ENCODE assay signal across 9 mouse cellular contexts in genomic region chr15:101772711-101773081, GRCm38 (mm10). TPM values are rescaled to one million over a fixed set of nuclear protein-coding genes. Genes with fewer than 3 reads are reported as not detected.
DNase-seq lines count a peak whose midpoint lies in the region; ATAC-seq and TF ChIP-seq lines count a peak whose summit lies in the region.
"Had no signal": no experiment of that assay in that cellular context is flagged by ENCODE, and none has a peak within 500 bp of the region (broad histone marks: within the 10 kb centered on the region; RNA-seq: fewer than 3 reads in every experiment).

No protein-coding gene starts in this region.

- H3K27ac ChIP-seq in MEL (ENCODE audit: control insufficient read depth, low read depth, low read length), result no peak overlapping the region
- H3K27ac ChIP-seq in forebrain, embryonic 16.5 days (ENCODE audit: low read length), result no peak overlapping the region
- H3K27ac ChIP-seq: macrophage had no signal

- TF ChIP-seq CTCF in MEL (IDR thresholded peaks at IDR 0.05 in 2 of 3, conservative IDR thresholded peaks at IDR 0.05 in 1 of 3; ENCODE audit: control insufficient read depth in 1 of 3, insufficient read depth in 1 of 3, low read depth in 2 of 3, low read length in 3 of 3, poor library complexity in 1 of 3, severe bottlenecking in 1 of 3), result peak; percentile 86 to 95 (median 95)
- TF ChIP-seq CTCF in lung, adult 2 months (IDR thresholded peaks at IDR 0.05; ENCODE audit: insufficient read depth, low read length), result peak; percentile 97

- H3K4me2 ChIP-seq in forebrain, embryonic 16.5 days (ENCODE audit: low read length), result no peak overlapping the region

- intact Hi-C loops in heart, postnatal 36 days (cut with DNase I), result loop anchor here (1.0 to 5.0 kb wide), 5 partner anchors 201 to 434 kb away; no protein-coding TSS in a partner anchor

- H3K27me3 ChIP-seq in MEL (ENCODE audit: control insufficient read depth in 1 of 2, insufficient read depth in 2 of 2, low read length in 2 of 2), result peaks cover 0 to 4% of the 10 kb centered on the region in 2 experiments; a peak in 1 of 4 replicates
- no peaks in the 10 kb centered on the region for H3K27me3 ChIP-seq in forebrain, embryonic 16.5 days (replicated peaks; ENCODE audit: control insufficient read depth, insufficient read depth, low read length)

- TF ChIP-seq RAD21 in MEL (IDR thresholded peaks at IDR 0.05; ENCODE audit: low read depth, low read length), result peak; percentile 90

- peak; percentile 73 for DNase-seq in MEL (ENCODE audit: low read depth, low spot score)
- DNase-seq in cerebellum, adult 18-20 months, result peak; percentile 73 to 83
- DNase-seq in heart, postnatal 36 days, result peak; percentile 85 to 94
- DNase-seq in layer of hippocampus, adult 18-20 months (ENCODE audit: low spot score in 2 of 2), result peak; percentile 82 to 96
- peak; percentile 88 for DNase-seq in lung, adult 2 months
- DNase-seq in ovary, adult 18-20 months (ENCODE audit: low spot score), result peak; percentile 62
- peak; percentile 28 to 35 for DNase-seq in thymus, adult 18-20 months

- no peak for TF ChIP-seq EP300 in MEL (IDR thresholded peaks at IDR 0.05; ENCODE audit: low read depth in 1 of 2, low read length in 2 of 2)

- no peaks in the 10 kb centered on the region for H3K79me2 ChIP-seq in MEL (ENCODE audit: control insufficient read depth, insufficient read depth, low read length, poor library complexity)

- no peak overlapping the region for H3K9ac ChIP-seq in MEL (ENCODE audit: control insufficient read depth, low read depth, low read length, poor library complexity, severe bottlenecking)
- no peak overlapping the region for H3K9ac ChIP-seq in forebrain, embryonic 16.5 days (replicated peaks; ENCODE audit: low read depth, low read length)

- H3K4me3 ChIP-seq in MEL (ENCODE audit: control insufficient read depth in 1 of 2, insufficient read depth in 1 of 2, low read depth in 2 of 2, low read length in 2 of 2), result no peak overlapping the region
- no peak overlapping the region for H3K4me3 ChIP-seq in forebrain, embryonic 16.5 days (replicated peaks; ENCODE audit: low read length)
- H3K4me3 ChIP-seq in lung, adult 2 months (replicated peaks; ENCODE audit: extremely low read depth, low read depth, low read length), result no peak overlapping the region

- H3K9me3 ChIP-seq in MEL (replicated peaks; ENCODE audit: insufficient read depth, low read length), result no peaks in the 10 kb centered on the region
- H3K9me3 ChIP-seq in forebrain, embryonic 16.5 days (ENCODE audit: control insufficient read depth, low read length), result no peaks in the 10 kb centered on the region

- WGBS in forebrain, embryonic 16.5 days, result 16% methylated on average over 5 of the region's 5 CpGs
- 5% methylated on average over 5 of the region's 5 CpGs for WGBS in lung, adult 2 months

- TF ChIP-seq POLR2A in MEL (IDR thresholded peaks at IDR 0.05; ENCODE audit: control insufficient read depth in 1 of 2, insufficient read depth in 1 of 2, low read depth in 1 of 2, low read length in 2 of 2, poor library complexity in 1 of 2), result no peak
- no peak for TF ChIP-seq POLR2A in lung, adult 2 months (IDR thresholded peaks at IDR 0.05; ENCODE audit: borderline replicate concordance, extremely low read depth, low read depth, low read length)

- peak; percentile 84 for ATAC-seq in forebrain, embryonic 16.5 days

- no peaks in the 10 kb centered on the region for H3K36me3 ChIP-seq in MEL (ENCODE audit: control insufficient read depth in 1 of 2, insufficient read depth in 2 of 2, low read length in 2 of 2)
- no peaks in the 10 kb centered on the region for H3K36me3 ChIP-seq in forebrain, embryonic 16.5 days (ENCODE audit: control insufficient read depth, insufficient read depth)

- no peaks in the 10 kb centered on the region for H3K4me1 ChIP-seq in MEL (ENCODE audit: control insufficient read depth in 1 of 2, insufficient read depth in 2 of 2, low read length in 2 of 2)
- peaks cover 6% of the 10 kb centered on the region for H3K4me1 ChIP-seq in forebrain, embryonic 16.5 days (replicated peaks; ENCODE audit: control insufficient read depth, insufficient read depth, low read length)
- no peaks in the 10 kb centered on the region for H3K4me1 ChIP-seq in lung, adult 2 months (ENCODE audit: control insufficient read depth, insufficient read depth, low read length)

TF ChIP-seq in MEL, 35 proteins besides CTCF, POLR2A, EP300 and RAD21:
- TF ChIP-seq GATA1 (IDR thresholded peaks at IDR 0.05; ENCODE audit: low read depth, low read length), result no peak
- 0 out of 2 replicates have a peak, but pooled peaks have one; percentile 34 for TF ChIP-seq BHLHE40 (IDR thresholded peaks at IDR 0.05; ENCODE audit: borderline replicate concordance, low read depth, low read length)
- TF ChIP-seq SMC3 (IDR thresholded peaks at IDR 0.05; ENCODE audit: low read depth, low read length), result peak; percentile 97
- 0 out of 2 replicates have a peak, but pooled peaks have one; percentile 21 for TF ChIP-seq HCFC1 (IDR thresholded peaks at IDR 0.05; ENCODE audit: low read depth, low read length)
- TF ChIP-seq ZC3H11A (IDR thresholded peaks at IDR 0.05; ENCODE audit: low read depth, low read length), result peak; percentile 91
- 0 out of 2 replicates have a peak, but pooled peaks have one; percentile 18 for TF ChIP-seq JUND (IDR thresholded peaks at IDR 0.05; ENCODE audit: low read depth, low read length)
- TF ChIP-seq TAL1 (IDR thresholded peaks at IDR 0.05; ENCODE audit: low read length), result no peak

RNA-seq across cellular contexts. Expression of gene Krt72, which starts 13.6 kb away (rescaled TPM):
- not detected in 2 replicates for total RNA-seq in MEL (2012; rRNA removed)
- not detected for polyA plus RNA-seq in MEL (2012; ENCODE audit: insufficient read depth in 1 of 2, insufficient read length in 2 of 2, low read depth in 1 of 2, low replicate concordance in 2 of 2, missing spikeins in 1 of 2)
- not detected in 2 replicates for polyA plus RNA-seq in forebrain, embryonic 16.5 days (2015; fragmentation: Nextera tagmentation; extraction: Ambion mirVana)
- total RNA-seq in heart, postnatal 36 days (2021), result not detected
- total RNA-seq in layer of hippocampus, adult 18-20 months (2021), result not detected
- not detected in 2 replicates for polyA plus RNA-seq in lung, adult 2 months (2012; rRNA removed)
- polyA plus RNA-seq: macrophage had no signal

RNA-seq across cellular contexts. Expression of gene Krt73, which starts 29.4 kb away (rescaled TPM):
- total RNA-seq in MEL (2012; rRNA removed), result not detected in 2 replicates
- not detected for polyA plus RNA-seq in MEL (2012; ENCODE audit: insufficient read depth in 1 of 2, insufficient read length in 2 of 2, low read depth in 1 of 2, low replicate concordance in 2 of 2, missing spikeins in 1 of 2)
- 0.41 and 0.80 TPM in 2 replicates for polyA plus RNA-seq in forebrain, embryonic 16.5 days (2015; fragmentation: Nextera tagmentation; extraction: Ambion mirVana)
- total RNA-seq in heart, postnatal 36 days (2021), result not detected
- total RNA-seq in layer of hippocampus, adult 18-20 months (2021), result 1 to 10 TPM; 6.3 to 7.8 TPM
- not detected in 2 replicates for polyA plus RNA-seq in lung, adult 2 months (2012; rRNA removed)
- polyA plus RNA-seq: macrophage had no signal

RNA-seq across cellular contexts. Expression of gene Krt71, which starts 29.8 kb away (rescaled TPM):
- not detected in 2 replicates for total RNA-seq in MEL (2012; rRNA removed)
- not detected for polyA plus RNA-seq in MEL (2012; ENCODE audit: insufficient read depth in 1 of 2, insufficient read length in 2 of 2, low read depth in 1 of 2, low replicate concordance in 2 of 2, missing spikeins in 1 of 2)
- not detected in 2 replicates for polyA plus RNA-seq in forebrain, embryonic 16.5 days (2015; fragmentation: Nextera tagmentation; extraction: Ambion mirVana)
- total RNA-seq in heart, postnatal 36 days (2021), result not detected
- not detected for total RNA-seq in layer of hippocampus, adult 18-20 months (2021)
- not detected in 2 replicates for polyA plus RNA-seq in lung, adult 2 months (2012; rRNA removed)
- polyA plus RNA-seq: macrophage had no signal

RNA-seq across cellular contexts. Expression of gene Krt2, which starts 45.3 kb away (rescaled TPM):
- not detected in 2 replicates for total RNA-seq in MEL (2012; rRNA removed)
- polyA plus RNA-seq in MEL (2012; ENCODE audit: insufficient read depth in 1 of 2, insufficient read length in 2 of 2, low read depth in 1 of 2, low replicate concordance in 2 of 2, missing spikeins in 1 of 2), result not detected
- 0.08 TPM in 1 of 2 replicates, not detected in the other for polyA plus RNA-seq in forebrain, embryonic 16.5 days (2015; fragmentation: Nextera tagmentation; extraction: Ambion mirVana)
- not detected for total RNA-seq in heart, postnatal 36 days (2021)
- 10 to 100 TPM in 1 of 2 experiments, 1 to 10 TPM in 1; 7.3 to 10.5 TPM for total RNA-seq in layer of hippocampus, adult 18-20 months (2021)
- polyA plus RNA-seq in lung, adult 2 months (2012; rRNA removed), result not detected in 2 replicates
- polyA plus RNA-seq: macrophage had no signal

RNA-seq across cellular contexts. Expression of gene Krt5, which starts 60.0 kb away (rescaled TPM):
- not detected in 2 replicates for total RNA-seq in MEL (2012; rRNA removed)
- not detected for polyA plus RNA-seq in MEL (2012; ENCODE audit: insufficient read depth in 1 of 2, insufficient read length in 2 of 2, low read depth in 1 of 2, low replicate concordance in 2 of 2, missing spikeins in 1 of 2)
- polyA plus RNA-seq in forebrain, embryonic 16.5 days (2015; fragmentation: Nextera tagmentation; extraction: Ambion mirVana), result 0.73 TPM in 1 of 2 replicates, not detected in the other
- not detected for total RNA-seq in heart, postnatal 36 days (2021)
- under 1 TPM; 0.43 to 0.84 TPM for total RNA-seq in layer of hippocampus, adult 18-20 months (2021)
- polyA plus RNA-seq in lung, adult 2 months (2012; rRNA removed), result 0.79 and 103 TPM in 2 replicates
- polyA plus RNA-seq: macrophage had no signal

Comparison
In these comparisons a context has a peak if more than half of its experiments do, and no peak if none do; other contexts are left out.
1. DNase-seq: peak in every context shown above with its lines; median percentile 90 in heart, postnatal 36 days; 89 in layer of hippocampus, adult 18-20 months; 88 in lung, adult 2 months; 78 in cerebellum, adult 18-20 months; 73 in MEL; 62 in ovary, adult 18-20 months; 32 in thymus, adult 18-20 months.